Mouse (Mus musculus): ENCODE measurements around the gene Olfr1197. TPM values are rescaled to one million over a fixed set of nuclear protein-coding genes. Genes with fewer than 3 reads are reported as not detected.

Gene Olfr1197
- polyA plus RNA-seq (2015; fragmentation: Nextera tagmentation; extraction: Ambion mirVana), result not detected in 2 replicates

GRCm38 (mm10) chr2:88732266-88732665 lies at the start of gene Olfr1197:
Gene Olfr1197, minus strand, starts transcription at chr2:88732366.
- Histone ChIP-seq H3K9me3 (no peaks in the 10 kb centered on the region), H3K4me3 (no peak within 1 kb of the TSS), H3K27ac (no peak within 1 kb of the TSS), H3K4me1 (no peaks in the 10 kb centered on the region), H3K36me3 (no peaks in the 10 kb centered on the region), H3K27me3 (no peaks in the 10 kb centered on the region), H3K4me2 (no peak within 1 kb of the TSS), H3K9ac (no peak within 1 kb of the TSS)
- 78% methylated on average over 1 of the region's 1 CpGs for WGBS
- ATAC-seq (ENCODE audit: borderline replicate concordance, extremely low read depth, low FRiP score, low TSS enrichment), result no peak

GRCm38 (mm10) chr2:88770388-88770787 lies 38.2 kb upstream of the Olfr1197 start, which contains the start of gene Olfr1200:
Gene Olfr1200, minus strand, starts transcription at chr2:88770488.
- Histone ChIP-seq H3K4me2 (no peak within 1 kb of the TSS), H3K4me1 (no peaks in the 10 kb centered on the region), H3K9me3 (no peaks in the 10 kb centered on the region), H3K27me3 (no peaks in the 10 kb centered on the region), H3K9ac (no peak within 1 kb of the TSS), H3K4me3 (no peak within 1 kb of the TSS), H3K36me3 (no peaks in the 10 kb centered on the region), H3K27ac (no peak within 1 kb of the TSS)
- ATAC-seq (ENCODE audit: borderline replicate concordance, extremely low read depth, low FRiP score, low TSS enrichment), result no peak
- 71% methylated on average over 2 of the region's 2 CpGs for WGBS

DNA sequence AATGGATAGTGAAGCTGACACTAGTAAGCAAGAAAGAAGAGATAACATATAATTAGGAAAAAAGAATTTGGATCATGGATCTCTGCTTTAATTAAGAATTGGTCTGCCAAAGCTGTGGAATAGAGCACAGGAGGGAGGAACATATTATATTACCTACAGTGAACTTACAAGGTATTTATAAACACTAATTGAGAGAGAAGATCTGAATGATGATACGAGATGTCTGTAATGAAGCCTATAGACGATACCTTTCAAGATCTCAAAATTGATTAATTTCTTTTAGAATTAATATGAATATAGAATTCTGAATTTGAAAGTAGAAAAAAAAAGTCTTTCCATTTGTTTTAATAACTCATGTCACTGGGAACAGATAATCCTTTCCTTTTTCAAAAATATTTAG lies 28.2 kb upstream of the Olfr1197 start, which contains the start of gene Olfr1199:
Gene Olfr1199 (minus strand): TSS at position 101 of the 400 bp plus-strand sequence.
- WGBS, result 77% methylated on average over 2 of the region's 2 CpGs
- no peak for ATAC-seq (ENCODE audit: borderline replicate concordance, extremely low read depth, low FRiP score, low TSS enrichment)

DNA sequence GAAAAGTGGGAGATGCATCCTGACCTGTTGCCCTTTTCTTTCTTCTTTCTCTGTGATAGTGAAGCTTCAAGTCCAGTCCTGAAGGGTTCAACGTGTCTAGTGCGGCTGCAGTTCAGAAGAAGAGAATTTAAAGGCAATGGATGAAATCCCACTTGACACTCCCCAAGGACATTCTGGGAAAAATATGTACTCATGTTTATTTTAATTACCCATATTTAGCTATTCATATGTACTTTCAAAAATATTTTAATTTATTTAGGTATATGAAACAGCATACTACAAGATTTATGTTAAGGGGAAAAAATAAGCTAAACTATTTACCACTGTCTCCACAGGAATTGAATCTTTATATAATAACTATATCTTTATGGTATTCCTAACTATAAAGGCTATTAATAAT lies 19.1 kb upstream of the Olfr1197 start, which contains the start of gene Olfr1198:
Gene Olfr1198 (minus strand): TSS at position 101 of the 400 bp plus-strand sequence.
- Histone ChIP-seq H3K27ac (no peak within 1 kb of the TSS), H3K4me1 (no peaks in the 10 kb centered on the region), H3K36me3 (no peaks in the 10 kb centered on the region), H3K27me3 (no peaks in the 10 kb centered on the region), H3K9ac (no peak within 1 kb of the TSS), H3K4me3 (no peak within 1 kb of the TSS), H3K4me2 (no peak within 1 kb of the TSS), H3K9me3 (no peaks in the 10 kb centered on the region)
- no peak for ATAC-seq (ENCODE audit: borderline replicate concordance, extremely low read depth, low FRiP score, low TSS enrichment)
- 82% methylated on average over 2 of the region's 2 CpGs for WGBS

More for the DNA sequence above, 28.2 kb upstream of the Olfr1197 start, which contains the start of gene Olfr1199:
- no peak within 1 kb of the TSS for H3K27ac ChIP-seq
- no peak within 1 kb of the TSS for H3K4me2 ChIP-seq
- no peak within 1 kb of the TSS for H3K9ac ChIP-seq
- H3K27me3 ChIP-seq, result no peaks in the 10 kb centered on the region
- no peaks in the 10 kb centered on the region for H3K4me1 ChIP-seq
- no peaks in the 10 kb centered on the region for H3K9me3 ChIP-seq
- no peaks in the 10 kb centered on the region for H3K36me3 ChIP-seq
- H3K4me3 ChIP-seq, result no peak within 1 kb of the TSS

DNA sequence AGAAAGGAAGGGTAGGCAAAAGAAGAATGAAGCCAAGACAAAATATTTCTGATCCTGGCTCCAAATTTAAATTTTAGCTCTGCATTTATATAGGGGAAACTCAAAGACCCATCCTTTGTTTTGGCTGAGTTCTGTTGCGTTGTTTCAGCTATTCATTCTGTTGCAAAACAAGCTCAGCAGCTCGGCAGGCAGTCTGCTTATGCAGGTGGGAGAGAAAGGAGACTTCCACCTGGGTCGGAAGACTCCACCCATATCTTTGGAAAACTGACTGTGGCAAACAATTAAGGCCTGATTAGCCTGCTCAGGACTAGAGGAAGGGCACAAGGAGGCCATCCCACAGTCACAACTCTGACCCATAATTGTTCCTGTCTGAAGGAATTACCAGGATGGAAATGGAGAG lies 11.2 kb upstream of the Olfr1197 start:
- WGBS, result 75% methylated on average over 3 of the region's 3 CpGs

GRCm38 (mm10) chr2:88704497-88704896 lies 27.7 kb downstream of the Olfr1197 start, which contains the start of gene Olfr1196:
Gene Olfr1196, minus strand, starts transcription at chr2:88704597.
- no peaks in the 10 kb centered on the region for H3K9me3 ChIP-seq
- ATAC-seq (ENCODE audit: borderline replicate concordance, extremely low read depth, low FRiP score, low TSS enrichment), result no peak
- no peaks in the 10 kb centered on the region for H3K4me1 ChIP-seq
- H3K4me3 ChIP-seq, result no peak within 1 kb of the TSS
- no peaks in the 10 kb centered on the region for H3K36me3 ChIP-seq
- WGBS, result 84% methylated on average over 2 of the region's 2 CpGs
- no peaks in the 10 kb centered on the region for H3K27me3 ChIP-seq
- no peak within 1 kb of the TSS for H3K9ac ChIP-seq
- H3K4me2 ChIP-seq, result no peak within 1 kb of the TSS
- no peak within 1 kb of the TSS for H3K27ac ChIP-seq

More for the DNA sequence above, 11.2 kb upstream of the Olfr1197 start:
- no peaks in the 10 kb centered on the region for H3K9me3 ChIP-seq
- H3K4me3 ChIP-seq, result no peak overlapping the region
- H3K27me3 ChIP-seq, result no peaks in the 10 kb centered on the region
- H3K27ac ChIP-seq, result no peak overlapping the region
- no peaks in the 10 kb centered on the region for H3K36me3 ChIP-seq
- H3K9ac ChIP-seq, result no peak overlapping the region
- ATAC-seq (ENCODE audit: borderline replicate concordance, extremely low read depth, low FRiP score, low TSS enrichment), result no peak
- no peak overlapping the region for H3K4me2 ChIP-seq
- no peaks in the 10 kb centered on the region for H3K4me1 ChIP-seq

DNA sequence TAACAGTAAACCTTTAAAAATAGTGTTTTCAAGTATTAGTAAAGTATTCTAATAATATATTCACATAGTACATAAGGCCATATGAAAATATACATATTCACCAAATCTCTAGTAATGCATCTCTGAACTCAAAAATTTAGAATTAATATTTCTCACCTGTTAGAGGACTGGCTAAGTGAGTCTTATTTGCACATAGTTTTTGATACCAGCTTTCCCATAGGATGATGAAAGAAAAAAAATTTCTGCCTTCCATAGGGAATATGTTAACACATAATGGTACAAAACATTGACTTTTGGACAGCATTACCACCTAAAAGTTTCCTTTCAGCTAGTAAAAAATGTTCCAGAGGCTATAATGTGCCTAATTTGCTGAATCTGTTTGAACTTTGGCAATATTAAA lies 43.1 kb downstream of the Olfr1197 start, which contains the start of gene Olfr1195:
Gene Olfr1195 (minus strand): TSS at position 101 of the 400 bp plus-strand sequence.
- Histone ChIP-seq H3K4me1 (no peaks in the 10 kb centered on the region), H3K9me3 (no peaks in the 10 kb centered on the region), H3K27ac (no peak within 1 kb of the TSS), H3K4me2 (no peak within 1 kb of the TSS), H3K4me3 (no peak within 1 kb of the TSS), H3K27me3 (no peaks in the 10 kb centered on the region), H3K9ac (no peak within 1 kb of the TSS), H3K36me3 (no peaks in the 10 kb centered on the region)
- no peak for ATAC-seq (ENCODE audit: borderline replicate concordance, extremely low read depth, low FRiP score, low TSS enrichment)

Other genes with a start within 250 kb of the Olfr1197 start
- gene Olfr1184, start 248.8 kb downstream of the Olfr1197 start, polyA plus RNA-seq (2015; fragmentation: Nextera tagmentation; extraction: Ambion mirVana), result not detected in 2 replicates
- not detected in 2 replicates for gene Olfr1185-ps1, start 239.0 kb downstream of the Olfr1197 start, polyA plus RNA-seq (2015; fragmentation: Nextera tagmentation; extraction: Ambion mirVana)
- not detected in 2 replicates for gene Olfr1186, start 213.8 kb downstream of the Olfr1197 start, polyA plus RNA-seq (2015; fragmentation: Nextera tagmentation; extraction: Ambion mirVana)
- gene Olfr1188, start 175.4 kb downstream of the Olfr1197 start, polyA plus RNA-seq (2015; fragmentation: Nextera tagmentation; extraction: Ambion mirVana), result not detected in 2 replicates
- gene Olfr1189, start 145.9 kb downstream of the Olfr1197 start, polyA plus RNA-seq (2015; fragmentation: Nextera tagmentation; extraction: Ambion mirVana), result not detected in 2 replicates
- not detected in 2 replicates for gene Olfr1191-ps1, start 91.8 kb downstream of the Olfr1197 start, polyA plus RNA-seq (2015; fragmentation: Nextera tagmentation; extraction: Ambion mirVana)
- not detected in 2 replicates for gene Olfr1192-ps1, start 83.9 kb downstream of the Olfr1197 start, polyA plus RNA-seq (2015; fragmentation: Nextera tagmentation; extraction: Ambion mirVana)
- gene Olfr1193, start 56.7 kb downstream of the Olfr1197 start, polyA plus RNA-seq (2015; fragmentation: Nextera tagmentation; extraction: Ambion mirVana), result not detected in 2 replicates
- gene Olfr1195, start 43.2 kb downstream of the Olfr1197 start, polyA plus RNA-seq (2015; fragmentation: Nextera tagmentation; extraction: Ambion mirVana), result not detected in 2 replicates
- gene Olfr1196, start 27.8 kb downstream of the Olfr1197 start, polyA plus RNA-seq (2015; fragmentation: Nextera tagmentation; extraction: Ambion mirVana), result not detected in 2 replicates
- gene Olfr1198, start 19.0 kb upstream of the Olfr1197 start, polyA plus RNA-seq (2015; fragmentation: Nextera tagmentation; extraction: Ambion mirVana), result not detected in 2 replicates
- gene Olfr1199, start 28.1 kb upstream of the Olfr1197 start, polyA plus RNA-seq (2015; fragmentation: Nextera tagmentation; extraction: Ambion mirVana), result not detected in 2 replicates
- not detected in 2 replicates for gene Olfr1200, start 38.1 kb upstream of the Olfr1197 start, polyA plus RNA-seq (2015; fragmentation: Nextera tagmentation; extraction: Ambion mirVana)
- gene Olfr1201, start 60.7 kb upstream of the Olfr1197 start, polyA plus RNA-seq (2015; fragmentation: Nextera tagmentation; extraction: Ambion mirVana), result not detected in 2 replicates
- not detected in 2 replicates for gene Olfr1202, start 82.1 kb upstream of the Olfr1197 start, polyA plus RNA-seq (2015; fragmentation: Nextera tagmentation; extraction: Ambion mirVana)
- not detected in 2 replicates for gene Olfr1205, start 97.4 kb upstream of the Olfr1197 start, polyA plus RNA-seq (2015; fragmentation: Nextera tagmentation; extraction: Ambion mirVana)
- gene Olfr1204, start 116.9 kb upstream of the Olfr1197 start, polyA plus RNA-seq (2015; fragmentation: Nextera tagmentation; extraction: Ambion mirVana), result not detected in 2 replicates
- not detected in 2 replicates for gene Olfr1206, start 130.9 kb upstream of the Olfr1197 start, polyA plus RNA-seq (2015; fragmentation: Nextera tagmentation; extraction: Ambion mirVana)
- not detected in 2 replicates for gene Olfr1208, start 169.9 kb upstream of the Olfr1197 start, polyA plus RNA-seq (2015; fragmentation: Nextera tagmentation; extraction: Ambion mirVana)
- gene Olfr1209, start 182.8 kb upstream of the Olfr1197 start, polyA plus RNA-seq (2015; fragmentation: Nextera tagmentation; extraction: Ambion mirVana), result not detected in 2 replicates
- not detected in 2 replicates for gene Olfr1211, start 205.7 kb upstream of the Olfr1197 start, polyA plus RNA-seq (2015; fragmentation: Nextera tagmentation; extraction: Ambion mirVana)
- not detected in 2 replicates for gene Olfr1212, start 221.6 kb upstream of the Olfr1197 start, polyA plus RNA-seq (2015; fragmentation: Nextera tagmentation; extraction: Ambion mirVana)
- not detected in 2 replicates for gene Gm13762, start 247.9 kb upstream of the Olfr1197 start, polyA plus RNA-seq (2015; fragmentation: Nextera tagmentation; extraction: Ambion mirVana)